Mouse (Mus musculus) left cerebral cortex, adult 18-20 months (tissue): ENCODE data around the gene Tspan11. TPM values are rescaled to one million over a fixed set of nuclear protein-coding genes. Genes with fewer than 3 reads are reported as not detected.

Experiments used
- DNase-seq, 2 experiments: peaks; one replicate each; pipeline ENCODE4 v3.0.0; 2021 to 2022; ENCODE audit warnings: low spot score in 2 of 2, mixed read lengths in 1 of 2
- total RNA-seq, 2 experiments: library from RNA; stranded (reverse); gene quantifications; 2 replicates each; pipeline ENCODE4 v1.2.3; 2021

Gene Tspan11
- total RNA-seq, 2 experiments from 2014 or later: 4.6 to 6.3 TPM

- DNase-seq: no peak
Observed at GRCm38 (mm10) chr6:127987374-127987773, 100.0 kb downstream of the Tspan11 start.

DNA sequence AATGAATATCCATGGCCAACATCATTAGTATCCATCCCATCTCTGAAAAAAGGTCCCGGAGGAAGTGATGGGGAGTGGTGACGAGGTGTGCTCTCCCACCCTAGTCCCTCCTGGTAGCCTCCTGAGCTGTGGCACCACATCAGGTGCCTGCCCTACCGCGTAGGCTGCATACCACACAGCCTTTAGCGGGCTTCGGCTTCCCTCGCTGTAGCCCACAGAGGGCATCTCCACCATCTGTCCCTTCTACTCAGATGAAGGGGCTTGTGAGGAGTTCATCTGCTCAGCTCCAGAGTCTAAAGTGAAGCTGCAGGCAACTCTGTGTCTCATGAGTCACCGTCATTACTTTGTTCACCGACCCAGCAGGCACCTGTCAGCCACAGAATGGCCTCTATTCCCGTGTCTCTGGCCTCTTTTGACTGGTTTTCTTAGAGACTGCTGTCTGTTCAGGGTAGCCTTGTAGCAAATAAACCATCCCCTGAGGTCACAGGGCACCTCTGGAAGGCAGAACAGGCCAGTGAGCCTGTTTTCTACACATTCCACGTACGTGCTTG is 101.6 kb downstream of the Tspan11 start:
- DNase-seq: no peak

DNA sequence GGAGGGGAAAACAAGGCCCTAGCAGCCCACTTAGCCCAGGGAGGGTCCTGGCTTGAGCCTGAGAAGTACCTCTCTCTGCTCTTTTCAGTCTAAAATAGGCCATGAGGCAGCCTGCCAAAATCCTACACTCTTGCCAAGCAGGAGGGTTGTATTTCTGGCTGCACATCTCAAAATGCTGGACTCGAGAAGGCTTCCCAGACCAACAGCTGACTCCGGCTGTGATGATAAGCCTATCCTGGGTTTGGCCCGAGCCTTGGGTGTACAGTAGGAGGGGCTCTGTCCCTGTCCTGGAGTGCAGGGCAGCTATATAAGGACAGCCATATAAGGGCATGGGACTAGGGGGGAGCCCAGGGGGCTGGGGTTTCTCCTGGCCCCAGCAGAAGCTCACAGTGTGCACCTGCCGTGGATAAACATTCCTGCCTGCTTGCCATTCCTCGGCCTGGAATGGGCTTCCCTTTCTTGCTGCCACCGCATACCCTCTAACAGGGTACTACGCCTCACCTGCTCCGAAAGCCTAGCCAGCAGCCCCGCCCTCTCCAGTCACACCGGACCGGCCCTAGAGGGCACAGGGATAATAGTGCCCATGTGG is 102.3 kb downstream of the Tspan11 start:
- DNase-seq: peak; percentile 71 to 82

GRCm38 (mm10) chr6:127991509-127992176 is 104.3 kb downstream of the Tspan11 start:
- no peak for DNase-seq

GRCm38 (mm10) chr6:127992993-127993392 is 105.6 kb downstream of the Tspan11 start:
- no peak for DNase-seq

- no peak for DNase-seq
Observed at GRCm38 (mm10) chr6:127996928-127997327, 109.5 kb downstream of the Tspan11 start.

GRCm38 (mm10) chr6:127999118-127999517 is 111.7 kb downstream of the Tspan11 start:
- DNase-seq: no peak

DNA sequence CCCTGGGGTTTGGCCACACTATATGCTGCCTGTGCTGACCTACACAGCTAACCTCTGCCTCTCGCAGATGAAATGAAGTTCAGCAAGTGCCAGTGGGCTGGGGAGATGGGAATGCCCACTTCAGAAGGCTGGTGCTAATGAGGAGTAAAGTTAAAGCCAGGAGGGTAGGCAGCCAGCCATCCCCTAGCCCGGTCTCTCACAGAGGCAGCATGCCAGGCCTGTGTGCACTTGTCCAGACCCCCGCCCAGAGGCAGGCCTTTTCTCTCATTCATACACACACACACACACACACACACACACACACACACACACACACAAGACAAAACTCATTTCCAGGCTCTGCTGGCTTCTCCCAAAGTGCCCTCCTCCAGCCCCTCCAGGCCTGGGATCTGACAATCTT is 113.4 kb downstream of the Tspan11 start:
- no peak for DNase-seq

DNA sequence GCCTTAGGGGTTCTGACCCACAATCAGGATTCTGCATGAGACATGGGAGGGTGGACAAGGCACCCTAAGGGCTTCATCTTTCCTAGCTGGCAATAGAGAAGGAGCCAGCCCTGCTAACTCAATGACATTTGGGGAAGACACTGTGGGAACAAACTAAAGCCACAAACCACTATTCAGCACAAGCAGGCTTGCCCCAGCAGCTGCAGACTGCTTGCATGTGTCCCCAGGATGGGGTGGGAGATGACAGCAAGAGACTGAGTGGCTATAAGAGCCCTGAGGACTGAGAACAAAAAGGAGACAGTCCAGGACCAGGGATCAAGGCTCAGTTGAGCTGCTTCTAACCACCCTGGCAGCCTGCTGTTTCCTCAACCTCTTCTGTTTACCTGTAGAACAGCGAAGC is 114.2 kb downstream of the Tspan11 start:
- DNase-seq: no peak

DNA sequence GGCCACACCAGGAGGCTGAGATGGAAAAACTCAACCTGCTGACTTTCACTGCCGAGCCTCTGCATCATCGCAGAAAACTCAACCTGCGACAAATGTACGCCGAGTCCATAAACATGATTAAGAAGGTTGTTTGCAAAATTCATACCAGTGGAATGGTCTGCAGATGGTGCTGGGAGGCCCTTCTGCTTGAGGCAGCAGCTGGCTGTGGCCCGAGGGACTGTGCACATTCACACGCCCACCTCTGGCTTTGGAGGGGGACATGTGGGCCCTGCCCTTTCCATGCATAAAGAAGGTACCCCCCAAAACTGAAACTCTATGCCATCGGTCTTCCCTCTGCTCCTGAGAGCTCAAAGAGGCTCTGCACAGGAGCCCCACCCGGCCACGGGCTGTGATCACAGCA is 114.7 kb downstream of the Tspan11 start:
- DNase-seq: no peak

GRCm38 (mm10) chr6:128002667-128003066 is 115.3 kb downstream of the Tspan11 start:
- DNase-seq: no peak

GRCm38 (mm10) chr6:128003542-128003941 is 116.2 kb downstream of the Tspan11 start:
- DNase-seq: no peak

Other genes starting within 250 kb of the Tspan11 start
- gene Prmt8, start 118.1 kb upstream of the Tspan11 start, total RNA-seq: 10 to 100 TPM; 72.7 to 85.8 TPM